Mouse (Mus musculus): ENCODE results near the gene Prss33.

Gene Prss33

DNA sequence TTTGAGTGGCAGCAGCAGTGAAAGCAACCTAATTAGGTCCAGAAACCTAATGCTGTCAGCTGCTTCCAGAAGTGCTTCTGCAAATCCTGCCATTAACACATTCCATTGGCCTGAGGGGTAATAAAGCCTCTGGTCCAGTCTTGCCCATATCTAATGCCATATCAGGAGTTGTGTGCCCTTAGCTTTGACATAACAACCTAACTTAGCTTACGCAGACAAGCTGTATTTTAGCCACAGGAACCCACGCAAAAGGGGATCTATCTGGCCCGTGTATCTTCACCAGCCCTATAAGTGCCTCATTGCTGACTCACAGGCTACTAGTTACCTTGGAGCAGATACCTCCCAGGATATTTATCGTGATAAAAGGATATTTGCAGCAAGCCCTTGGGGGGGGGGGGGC, 10.3 kb downstream of the Prss33 start:
- DNase-seq (ENCODE audit: low spot score) = no peak

DNA sequence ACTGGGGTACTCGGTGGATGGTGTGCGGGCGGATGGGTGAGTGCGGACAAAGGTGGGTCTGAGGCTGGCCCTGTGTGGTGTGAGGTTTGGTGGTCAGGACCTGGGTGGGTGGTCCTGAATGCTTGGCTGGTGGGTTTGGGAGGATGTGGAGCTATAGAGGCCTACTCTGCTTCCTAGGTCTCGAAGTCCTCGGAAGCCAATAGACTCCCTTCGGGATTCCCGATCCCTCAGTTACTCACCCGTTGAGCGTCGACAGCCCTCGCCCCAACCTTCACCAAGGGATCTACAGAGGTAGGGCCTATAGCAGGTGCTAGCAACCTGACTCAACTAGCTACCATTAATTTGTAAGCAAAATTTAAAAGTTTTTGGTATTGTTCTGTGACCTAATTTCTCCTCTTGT, 12.2 kb downstream of the Prss33 start:
- no peak for DNase-seq (ENCODE audit: low spot score)

DNA sequence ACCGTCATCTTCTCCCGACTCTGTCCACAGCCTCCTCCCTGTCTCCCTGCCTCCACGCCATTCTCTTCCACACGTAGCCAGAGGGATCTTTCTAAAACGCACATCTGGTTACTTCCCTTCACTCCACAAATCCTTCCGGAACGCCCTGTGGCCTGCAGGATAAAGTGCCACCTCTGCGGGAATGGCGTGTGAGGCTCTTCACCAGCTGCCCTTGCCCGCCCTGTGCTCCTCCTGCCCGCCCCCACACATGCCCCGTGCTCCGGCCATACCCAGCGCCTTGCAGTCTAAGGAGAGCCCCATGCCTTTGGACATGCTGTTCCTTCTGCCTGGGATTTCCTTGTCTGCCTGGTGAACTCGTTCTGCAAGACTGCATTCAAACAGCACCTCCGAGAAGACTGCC, 12.8 kb downstream of the Prss33 start:
- DNase-seq (ENCODE audit: low spot score) = no peak

DNA sequence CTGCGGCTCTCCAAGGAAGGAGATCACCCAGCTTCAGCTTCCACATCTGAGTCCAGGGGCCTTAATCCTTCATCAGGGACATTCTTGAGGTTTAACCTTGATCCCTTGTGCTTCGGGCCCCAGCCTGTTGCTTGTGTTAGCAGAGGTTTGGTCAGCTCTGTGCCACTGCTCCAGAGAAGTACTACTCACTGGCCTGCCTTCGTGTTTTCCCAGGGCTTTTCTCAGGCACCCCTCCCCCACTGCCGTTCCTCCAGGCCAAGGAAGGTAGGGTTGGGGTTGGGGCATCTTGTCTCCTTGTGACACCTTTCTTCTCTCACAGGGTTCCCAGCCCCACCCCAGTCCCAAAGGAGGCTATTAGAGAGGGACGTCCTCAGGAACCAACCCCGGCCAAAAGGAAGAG, 13.8 kb downstream of the Prss33 start:
- no peak for DNase-seq (ENCODE audit: low spot score)

DNA sequence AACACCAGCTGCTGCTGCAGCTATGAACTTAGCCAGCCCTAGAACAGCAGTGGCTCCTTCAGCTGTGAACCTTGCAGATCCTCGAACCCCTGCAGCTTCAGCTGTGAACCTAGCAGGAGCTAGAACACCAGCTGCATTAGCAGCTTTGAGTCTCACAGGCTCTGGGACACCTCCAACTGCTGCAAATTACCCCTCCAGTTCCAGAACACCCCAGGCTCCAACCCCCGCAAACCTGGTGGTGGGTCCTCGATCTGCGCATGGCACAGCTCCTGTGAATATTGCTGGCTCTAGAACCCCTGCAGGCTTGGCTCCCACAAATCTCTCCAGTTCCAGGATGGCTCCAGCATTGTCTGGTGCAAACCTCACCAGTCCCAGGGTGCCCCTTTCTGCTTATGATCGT, 15.1 kb downstream of the Prss33 start:
- no peak for DNase-seq (ENCODE audit: low spot score)

DNA sequence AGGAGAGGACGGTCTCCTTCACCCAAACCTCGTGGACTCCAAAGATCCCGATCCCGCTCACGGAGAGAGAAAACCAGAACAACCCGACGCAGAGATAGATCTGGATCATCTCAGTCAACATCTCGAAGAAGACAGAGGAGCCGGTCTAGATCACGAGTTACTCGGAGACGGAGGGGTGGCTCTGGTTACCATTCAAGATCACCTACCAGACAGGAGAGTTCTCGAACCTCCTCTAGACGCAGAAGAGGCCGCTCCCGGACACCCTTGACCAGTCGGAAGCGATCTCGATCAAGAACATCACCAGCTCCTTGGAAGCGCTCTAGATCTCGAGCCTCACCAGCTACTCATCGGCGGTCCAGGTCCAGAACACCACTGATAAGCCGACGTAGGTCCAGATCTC, 16.6 kb downstream of the Prss33 start:
- no peak for DNase-seq (ENCODE audit: low spot score)

DNA sequence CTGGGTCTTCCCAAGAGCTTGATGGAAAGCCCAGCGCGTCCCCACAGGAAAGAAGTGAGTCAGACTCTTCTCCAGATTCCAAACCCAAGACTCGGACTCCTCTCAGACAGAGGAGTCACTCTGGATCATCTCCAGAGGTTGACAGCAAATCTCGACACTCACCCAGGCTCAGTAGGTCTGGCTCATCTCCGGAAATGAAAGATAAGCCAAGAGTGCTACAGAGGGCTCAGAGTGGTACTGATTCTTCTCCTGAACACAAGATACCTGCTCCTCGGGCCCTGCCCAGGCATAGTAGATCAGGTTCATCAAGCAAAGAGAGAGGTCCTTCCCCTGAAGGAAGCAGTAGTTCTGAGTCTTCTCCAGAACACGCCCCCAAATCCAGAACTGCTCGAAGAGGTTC, 17.3 kb downstream of the Prss33 start:
- no peak for DNase-seq (ENCODE audit: low spot score)

DNA sequence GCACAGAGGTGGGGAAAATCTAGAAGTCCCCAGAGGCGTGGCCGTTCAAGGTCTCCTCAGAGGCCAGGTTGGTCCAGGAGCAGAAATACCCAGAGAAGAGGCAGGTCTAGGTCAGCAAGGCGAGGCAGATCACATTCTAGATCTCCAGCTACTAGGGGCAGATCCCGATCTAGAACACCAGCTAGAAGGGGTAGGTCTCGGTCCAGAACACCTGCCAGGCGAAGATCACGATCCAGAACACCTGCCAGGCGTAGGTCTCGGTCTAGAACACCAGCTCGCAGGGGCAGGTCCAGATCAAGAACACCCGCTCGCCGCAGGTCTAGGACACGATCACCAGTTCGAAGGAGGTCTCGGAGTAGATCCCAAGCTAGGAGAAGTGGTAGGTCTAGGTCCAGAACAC, 20.2 kb downstream of the Prss33 start:
- no peak for DNase-seq (ENCODE audit: low spot score)

DNA sequence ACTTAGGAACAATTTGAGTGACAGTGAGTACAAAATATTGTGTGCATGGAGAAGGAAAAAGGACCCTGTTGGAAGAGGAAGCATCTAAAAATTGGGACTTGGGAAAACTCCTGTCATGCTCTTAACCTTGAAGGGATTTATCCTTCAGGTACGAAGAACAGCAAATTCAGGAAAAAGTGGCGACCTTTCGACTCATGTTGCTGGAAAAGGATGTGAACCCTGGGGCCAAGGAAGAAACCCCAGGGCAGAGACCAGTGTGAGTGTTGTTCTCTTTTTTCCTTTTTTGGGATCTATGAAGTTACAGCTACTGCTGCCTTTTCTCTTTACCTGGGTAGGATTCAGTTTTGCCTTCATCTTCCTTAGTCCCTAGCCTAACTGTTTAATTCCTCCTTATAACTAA, 27.9 kb downstream of the Prss33 start:
- DNase-seq (ENCODE audit: low spot score) = no peak

DNA sequence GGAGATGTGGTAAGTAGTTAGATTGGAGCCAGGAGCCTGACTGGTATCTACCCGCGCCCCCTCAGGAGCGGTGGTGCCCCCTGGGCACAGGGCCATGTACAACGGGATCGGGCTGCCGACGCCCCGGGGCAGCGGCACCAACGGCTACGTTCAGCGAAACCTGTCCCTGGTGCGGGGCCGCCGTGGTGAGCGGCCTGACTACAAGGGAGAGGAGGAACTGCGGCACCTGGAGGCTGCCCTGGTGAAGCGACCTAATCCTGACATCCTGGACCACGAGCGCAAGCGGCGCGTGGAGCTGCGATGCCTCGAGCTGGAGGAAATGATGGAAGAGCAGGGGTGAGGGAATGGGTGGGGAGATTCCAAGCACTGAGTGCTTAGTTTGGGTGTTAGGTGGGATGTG, 29.0 kb downstream of the Prss33 start:
- no peak for DNase-seq (ENCODE audit: low spot score)

DNA sequence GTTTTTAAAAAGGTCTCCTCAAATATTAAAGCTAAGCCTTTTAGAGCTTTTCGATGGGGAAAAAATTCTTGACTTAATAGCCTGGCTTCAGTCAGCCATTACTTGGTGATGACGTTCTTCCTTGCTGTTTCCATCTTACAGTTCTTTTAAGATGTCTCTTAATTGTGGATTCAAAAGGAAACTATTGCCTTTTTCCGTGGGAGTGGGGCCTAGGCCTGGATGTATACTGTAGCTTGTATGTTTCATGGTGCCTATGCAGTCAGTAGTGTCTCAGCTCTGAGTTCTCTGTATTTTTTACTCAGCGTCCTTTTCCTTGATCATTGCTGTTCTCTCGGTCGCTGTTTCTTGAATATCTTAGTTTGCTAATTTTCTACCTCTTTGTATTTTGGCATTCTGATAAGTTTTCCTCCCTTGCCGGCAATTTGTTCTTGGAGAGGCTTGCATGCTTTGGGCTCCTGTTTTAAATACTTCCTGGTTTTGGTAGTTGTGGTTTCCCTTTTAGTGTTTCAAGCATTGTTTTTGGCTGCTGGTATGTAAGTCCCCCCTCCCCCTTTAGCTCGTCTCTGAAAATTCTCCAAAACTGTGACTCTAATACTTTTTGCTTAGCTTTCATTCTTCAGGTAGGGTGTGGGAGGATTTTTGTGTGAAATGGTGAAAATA, 31.3 kb downstream of the Prss33 start:
- no peak for DNase-seq (ENCODE audit: low spot score)

DNA sequence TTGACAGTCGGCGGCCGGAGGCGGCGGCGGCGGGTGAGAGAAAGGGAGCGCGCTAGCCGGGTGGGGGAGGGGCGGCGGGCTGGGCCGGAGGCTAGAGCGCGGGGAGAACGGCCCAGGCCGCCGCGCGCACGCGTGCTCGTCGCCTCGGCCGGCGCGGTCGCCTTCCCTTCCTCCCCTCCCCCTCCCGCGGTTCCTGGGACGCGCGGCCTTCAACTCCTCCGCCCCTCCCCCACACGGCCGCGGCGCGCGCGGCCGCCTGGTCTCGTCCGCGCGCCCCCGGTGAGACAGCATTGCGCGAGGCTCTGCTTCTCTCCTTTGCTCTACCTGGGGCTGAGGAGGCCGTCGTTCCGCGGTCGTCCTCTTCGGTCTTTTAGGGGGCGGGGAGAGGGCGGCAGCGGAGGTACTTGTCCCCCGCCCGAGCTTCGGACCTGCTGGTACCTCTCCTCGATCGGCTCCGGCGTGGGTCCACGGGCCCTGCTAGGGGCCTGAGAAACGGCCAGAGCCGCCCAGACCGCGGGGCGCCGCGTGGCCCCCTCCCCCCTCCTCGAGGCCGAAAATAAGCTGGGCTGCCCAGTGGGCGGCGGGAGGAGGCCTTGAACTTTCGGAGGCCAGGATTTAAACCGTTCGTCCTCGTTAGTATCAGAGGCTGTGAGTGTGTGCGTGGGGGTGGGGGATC, 32.4 kb downstream of the Prss33 start:
- DNase-seq (ENCODE audit: low spot score) = peak; percentile 74

DNA sequence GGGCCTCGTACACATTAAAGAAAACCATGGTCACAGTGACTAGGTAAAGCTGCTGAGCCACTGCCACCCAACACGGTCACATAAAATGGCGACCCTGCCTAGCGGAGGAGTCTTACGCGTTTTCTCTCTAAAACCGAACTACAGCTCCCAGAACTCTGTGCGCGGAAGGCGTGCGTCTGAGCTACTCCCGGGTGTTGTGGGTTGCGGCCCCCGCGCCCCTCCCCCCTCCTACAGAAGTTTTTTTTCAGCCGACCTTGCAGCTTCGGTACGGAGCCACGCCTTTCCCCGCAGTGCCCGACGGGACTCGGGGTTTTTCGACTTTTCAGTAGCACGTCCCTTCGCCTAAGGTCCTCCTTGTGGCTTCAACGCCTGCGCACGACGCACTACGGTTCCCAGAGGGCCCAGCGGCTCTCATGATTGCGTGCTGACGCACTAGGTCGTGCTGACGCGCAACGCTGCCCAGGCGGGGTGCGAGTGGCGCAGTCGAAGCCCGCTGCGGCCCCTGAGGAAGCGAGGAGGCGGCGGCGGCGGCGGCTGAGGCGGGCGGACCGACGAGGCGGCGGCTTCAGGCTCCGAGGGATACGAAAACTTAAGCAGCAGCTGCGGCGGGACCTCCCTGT, 33.0 kb downstream of the Prss33 start:
- peak; percentile 98 for DNase-seq (ENCODE audit: low spot score)

DNA sequence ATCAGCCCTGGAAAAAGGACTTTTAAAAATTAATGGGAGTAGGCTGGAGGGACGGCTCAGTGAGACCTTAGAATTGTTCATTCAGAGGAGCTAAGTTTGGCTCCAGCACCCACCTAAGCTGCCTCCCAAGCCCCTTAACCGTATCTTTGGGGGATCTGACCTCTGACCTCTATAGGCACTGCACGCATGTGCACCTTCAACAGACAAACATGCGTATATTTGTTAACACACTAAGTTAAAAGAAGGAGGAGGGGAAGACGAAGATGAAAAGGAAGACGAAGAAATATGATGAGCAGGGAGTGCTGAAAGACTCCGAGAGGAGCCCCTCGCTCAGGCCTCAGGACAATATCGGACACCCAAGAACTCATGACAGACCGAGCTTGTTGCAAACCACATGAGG, 34.2 kb downstream of the Prss33 start:
- DNase-seq (ENCODE audit: low spot score) = no peak

DNA sequence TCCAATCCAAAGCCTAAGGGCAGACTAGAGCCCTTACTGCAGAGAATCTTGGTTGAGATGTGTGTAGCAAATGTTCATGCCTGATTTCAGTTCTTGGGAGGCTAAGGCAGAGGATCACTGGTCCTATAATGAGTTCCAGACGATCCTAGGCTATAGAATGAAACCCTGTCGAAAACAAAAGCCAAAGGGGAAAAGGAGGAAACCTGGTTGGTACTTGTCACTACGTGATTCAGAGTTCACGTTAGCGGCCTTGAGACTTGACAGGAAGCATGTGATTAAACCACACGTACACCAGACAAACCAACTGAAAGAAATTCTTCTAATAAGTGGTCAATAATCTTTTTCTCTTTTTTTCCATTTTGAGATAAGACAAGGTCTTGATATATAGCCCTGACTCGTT, 38.5 kb downstream of the Prss33 start:
- DNase-seq (ENCODE audit: low spot score) = no peak

DNA sequence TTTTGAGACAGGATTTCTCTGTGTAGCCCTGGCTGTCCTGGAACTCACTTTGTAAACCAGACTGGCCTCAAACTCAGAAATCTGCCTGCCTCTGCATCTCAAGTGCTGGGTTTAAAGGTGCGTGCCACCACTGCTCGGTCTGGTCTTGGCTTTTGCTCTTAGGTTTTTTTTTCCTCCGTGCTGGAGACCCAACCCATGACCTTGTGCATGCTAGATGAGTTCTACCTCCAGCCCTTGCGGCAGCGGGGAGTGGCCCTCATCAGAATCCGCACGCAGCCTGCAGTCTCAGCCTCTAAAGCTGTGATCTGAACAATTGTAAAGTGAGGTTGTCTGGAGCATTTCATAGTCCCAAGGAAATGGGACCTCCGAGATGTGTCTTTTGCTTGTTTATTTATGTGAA, 40.5 kb downstream of the Prss33 start:
- no peak for DNase-seq (ENCODE audit: low spot score)

DNA sequence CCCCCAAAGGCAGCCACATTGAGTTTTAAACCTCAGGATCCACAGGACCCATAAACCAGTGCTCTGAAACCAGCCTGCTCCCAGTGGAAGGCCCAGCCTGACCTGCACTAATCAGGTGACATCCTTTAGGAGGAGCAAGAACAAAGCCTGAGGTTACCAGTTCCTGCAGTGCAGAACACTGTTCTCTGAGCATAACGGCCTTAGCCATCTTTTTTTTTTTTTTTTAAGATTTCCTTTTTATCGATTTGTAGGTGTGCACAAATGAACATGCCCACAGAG, 44.8 kb downstream of the Prss33 start:
- DNase-seq (ENCODE audit: low spot score) = no peak

DNA sequence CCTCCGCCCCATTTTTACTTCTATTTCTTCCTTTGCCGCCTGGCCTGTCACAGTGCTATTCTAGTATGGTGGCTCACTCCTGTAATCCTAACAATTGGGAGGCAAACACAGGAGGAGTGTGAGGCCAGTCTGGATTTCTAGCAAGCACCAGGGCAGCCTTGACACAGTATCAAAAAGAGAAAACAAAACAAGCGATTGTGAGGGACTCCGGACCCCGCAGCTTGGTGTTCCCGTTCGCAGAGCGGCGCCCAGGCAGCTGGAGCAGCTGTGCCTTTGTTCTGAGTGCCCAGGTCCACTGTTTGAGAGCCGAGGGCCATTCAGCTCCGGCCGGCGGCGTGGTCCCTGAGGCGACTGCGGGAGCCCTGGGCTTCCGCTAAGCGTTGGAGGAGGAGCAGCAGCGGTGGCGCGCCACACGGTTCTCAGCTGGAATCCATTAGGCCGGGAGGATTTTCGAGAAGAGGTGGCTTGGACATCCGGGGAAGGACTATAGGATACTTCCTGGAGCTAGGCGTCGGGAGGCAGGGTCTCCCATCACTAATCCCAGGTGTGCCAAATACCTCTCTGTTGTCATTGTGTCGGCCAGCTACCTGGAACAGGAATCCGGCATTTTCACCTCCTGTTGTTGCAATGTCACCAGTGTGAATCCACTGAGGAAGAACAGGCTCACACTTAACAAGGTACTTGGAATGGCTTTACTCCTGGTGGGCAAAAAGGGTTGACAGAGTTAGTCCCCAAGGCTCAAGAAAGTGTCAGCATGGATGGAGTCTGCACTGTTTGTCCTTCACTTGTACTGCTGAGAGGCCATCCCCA, 45.4 kb downstream of the Prss33 start, which contains the start of gene Srrm2:
Gene Srrm2, plus strand, starts transcription at position 264 of the 810 bp plus-strand sequence.
- peak; percentile 69 for DNase-seq (ENCODE audit: low spot score)

DNA sequence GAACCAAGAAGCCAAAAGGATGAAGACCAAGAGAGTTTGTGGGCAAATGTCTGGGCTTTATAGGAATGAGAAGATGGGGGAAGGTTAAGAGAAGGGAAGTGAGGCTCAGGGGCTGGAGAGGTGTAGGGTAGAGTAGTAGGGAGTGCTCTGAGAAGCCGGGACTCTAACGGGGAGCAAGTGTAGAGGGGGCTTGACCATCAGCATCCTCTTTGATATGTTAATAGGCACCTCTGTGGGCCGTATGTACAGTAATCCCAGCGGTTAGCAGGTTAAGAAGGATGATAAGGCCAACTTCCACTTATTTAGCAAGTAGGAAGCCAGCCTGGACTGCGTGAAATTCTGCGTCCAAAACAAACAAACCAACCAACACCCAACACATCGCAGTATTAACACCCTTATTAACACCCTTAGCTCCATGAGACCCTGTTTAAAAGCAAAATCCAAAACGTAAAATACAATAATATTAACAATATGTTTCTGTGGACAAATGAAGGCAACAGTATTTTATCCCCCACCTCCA, 46.0 kb downstream of the Prss33 start:
- no peak for DNase-seq (ENCODE audit: low spot score)

DNA sequence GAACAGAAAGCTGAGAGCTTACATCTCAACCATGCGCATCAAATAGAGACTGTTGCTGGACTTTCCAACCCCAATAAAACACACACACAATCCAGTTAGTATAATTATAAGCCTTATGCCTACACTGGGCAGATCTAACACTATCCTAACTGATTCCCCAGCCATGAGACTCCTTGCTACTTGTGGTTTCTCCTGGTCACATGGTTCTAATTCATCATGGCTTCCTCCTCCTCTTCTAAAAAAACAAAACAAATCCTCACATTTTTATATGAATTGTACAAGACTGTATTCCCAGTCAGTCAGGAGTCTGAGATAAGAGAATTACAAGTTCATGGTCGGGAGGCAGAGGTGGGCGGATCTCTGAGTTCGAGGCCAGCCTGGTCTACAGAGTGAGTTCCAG, 46.9 kb downstream of the Prss33 start:
- DNase-seq (ENCODE audit: low spot score) = no peak

DNA sequence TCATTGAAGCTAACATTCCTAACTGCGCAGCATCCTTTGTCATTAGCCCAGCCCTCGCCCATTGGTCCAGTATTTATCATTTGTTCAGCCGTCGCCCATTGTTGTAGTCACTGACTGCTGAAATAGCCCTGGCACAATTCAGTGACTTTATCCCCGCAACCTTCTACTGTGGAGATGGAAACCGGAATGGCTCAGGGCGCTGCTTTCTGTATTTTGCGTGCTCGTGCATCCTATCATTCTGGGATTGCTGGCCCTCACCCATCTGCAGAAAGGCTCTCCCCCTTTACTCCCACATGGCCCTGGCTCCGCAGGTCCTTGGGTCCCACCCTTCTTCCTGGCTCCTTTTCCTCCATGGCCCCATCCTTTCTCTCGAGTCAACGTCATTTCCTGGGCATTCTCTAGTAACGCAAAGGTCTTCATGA, 49.3 kb downstream of the Prss33 start:
- DNase-seq (ENCODE audit: low spot score) = no peak

DNA sequence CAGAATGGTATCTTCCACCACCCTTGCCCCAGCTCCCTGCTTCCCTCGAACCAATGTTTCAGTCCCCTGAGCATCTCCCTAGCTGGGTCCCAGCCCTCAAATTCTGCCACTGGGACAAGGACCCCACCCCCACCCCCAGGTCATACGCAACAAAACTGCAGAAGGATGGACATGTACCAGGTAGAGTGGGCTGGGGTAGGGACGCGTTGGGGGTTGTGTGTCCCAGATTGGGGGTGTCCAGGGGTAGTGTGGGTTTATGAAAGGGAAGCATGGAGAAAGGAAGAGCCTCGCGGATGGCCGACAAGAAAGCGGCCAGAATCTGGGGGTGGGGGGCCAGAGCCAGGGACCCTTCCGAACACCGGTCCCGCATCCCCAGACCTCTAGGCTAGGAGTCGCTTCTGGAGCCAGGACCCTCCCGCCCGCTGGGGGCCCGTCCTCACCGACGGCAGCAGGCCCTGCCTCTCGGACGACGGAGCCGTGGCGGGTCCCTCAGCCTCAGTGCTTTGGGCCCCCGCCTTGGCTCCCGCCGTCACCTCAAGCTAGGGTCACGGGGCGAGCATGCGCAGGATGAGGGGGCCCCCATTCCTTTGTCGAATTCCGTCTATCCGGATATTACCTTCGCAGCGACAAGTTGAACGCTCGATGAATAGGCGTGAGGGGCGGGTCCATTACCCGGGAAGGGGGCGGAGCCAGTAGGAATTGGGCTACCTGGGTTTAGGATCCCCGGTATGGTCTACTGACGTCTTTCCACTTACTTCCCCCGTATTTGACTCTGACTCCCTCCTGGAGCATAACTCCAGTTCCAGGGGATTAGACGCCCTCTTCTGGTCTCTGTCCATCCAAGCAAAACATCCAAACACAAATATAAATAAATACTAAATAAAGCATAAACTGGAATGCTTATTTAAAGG, 50.0 kb downstream of the Prss33 start, which contains the start of gene Flywch2:
Gene Flywch2, minus strand, starts transcription at position 521 of the 911 bp plus-strand sequence.
- DNase-seq (ENCODE audit: low spot score) = peak; percentile 91
